ENCODE assay signal across 22 mouse cellular contexts in the genomic region with DNA sequence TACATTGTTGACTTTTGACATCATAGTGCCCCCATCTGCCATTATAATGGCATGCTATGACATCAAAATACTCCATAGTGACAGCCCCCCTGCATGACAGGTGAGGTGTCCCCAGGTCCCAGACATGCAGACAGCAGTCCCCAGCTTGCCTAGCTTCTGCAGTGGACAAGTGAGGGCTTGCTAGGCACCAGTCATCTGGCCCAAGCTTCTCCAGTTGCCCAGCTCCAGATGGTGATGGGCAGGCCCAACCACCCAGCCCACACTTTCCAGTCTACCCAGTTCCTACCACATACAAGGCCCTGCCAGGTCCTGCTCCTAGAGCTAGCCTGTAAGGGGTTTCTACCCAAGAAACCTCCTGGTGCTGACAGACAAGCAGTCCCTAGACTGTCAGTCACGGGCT. TPM values are rescaled to one million over a fixed set of nuclear protein-coding genes. Genes with fewer than 3 reads are reported as not detected.
DNase-seq lines count a peak whose midpoint lies in the region; ATAC-seq lines count a peak whose summit lies in the region.
"Had no signal": no experiment of that assay in that cellular context is flagged by ENCODE, and none has a peak within 500 bp of the region (broad histone marks: within the 10 kb centered on the region; RNA-seq: fewer than 3 reads in every experiment).

No protein-coding gene starts in this region.

- no peak for ATAC-seq in intestine, embryonic 15.5 days
- ATAC-seq: activated CD4-positive, CD25-positive, alpha-beta regulatory T cell, adult 4 months; forebrain, embryonic 13.5 days; forebrain, embryonic 15.5 days; forebrain, postnatal 0 days; Patski had no signal

- H3K27ac ChIP-seq in heart, embryonic 10.5 days: no peak overlapping the region
- no peak overlapping the region for H3K27ac ChIP-seq in intestine, embryonic 15.5 days
- H3K27ac ChIP-seq: embryonic facial prominence, embryonic 10.5 days; embryonic facial prominence, embryonic 12.5 days; forebrain, embryonic 13.5 days; forebrain, embryonic 15.5 days had no signal

- H3K4me3 ChIP-seq in heart, embryonic 10.5 days: no peak overlapping the region
- H3K4me3 ChIP-seq in intestine, embryonic 15.5 days (replicated peaks): no peak overlapping the region
- H3K4me3 ChIP-seq: embryonic facial prominence, embryonic 10.5 days; embryonic facial prominence, embryonic 12.5 days; forebrain, embryonic 13.5 days; forebrain, embryonic 15.5 days had no signal

- H3K9ac ChIP-seq in intestine, embryonic 15.5 days: no peak overlapping the region
- H3K9ac ChIP-seq: embryonic facial prominence, embryonic 12.5 days; forebrain, embryonic 13.5 days; forebrain, embryonic 15.5 days; forebrain, postnatal 0 days had no signal

- H3K9me3 ChIP-seq in heart, embryonic 10.5 days: no peaks in the 10 kb centered on the region
- H3K9me3 ChIP-seq in intestine, embryonic 15.5 days: no peaks in the 10 kb centered on the region
- H3K9me3 ChIP-seq: embryonic facial prominence, embryonic 10.5 days; forebrain, embryonic 13.5 days; forebrain, embryonic 15.5 days had no signal

- no peaks in the 10 kb centered on the region for H3K36me3 ChIP-seq in heart, embryonic 10.5 days
- H3K36me3 ChIP-seq in intestine, embryonic 15.5 days: no peaks in the 10 kb centered on the region
- H3K36me3 ChIP-seq: embryonic facial prominence, embryonic 10.5 days; embryonic facial prominence, embryonic 12.5 days; forebrain, embryonic 15.5 days had no signal

- peaks cover 5% of the 10 kb centered on the region; the same call in 1 of the 2 replicates for H3K27me3 ChIP-seq in heart, embryonic 10.5 days (ENCODE audit: insufficient read depth, poor library complexity, severe bottlenecking)
- H3K27me3 ChIP-seq in intestine, embryonic 15.5 days (replicated peaks): no peaks in the 10 kb centered on the region
- H3K27me3 ChIP-seq: embryonic facial prominence, embryonic 12.5 days; forebrain, embryonic 15.5 days had no signal

- no peaks in the 10 kb centered on the region for H3K4me1 ChIP-seq in heart, embryonic 10.5 days
- no peaks in the 10 kb centered on the region for H3K4me1 ChIP-seq in intestine, embryonic 15.5 days (replicated peaks)
- H3K4me1 ChIP-seq: embryonic facial prominence, embryonic 10.5 days; embryonic facial prominence, embryonic 12.5 days; forebrain, embryonic 13.5 days had no signal

- WGBS in heart, embryonic 10.5 days: 73% methylated on average over 1 of the region's 1 CpGs
- WGBS in intestine, embryonic 15.5 days: 79% methylated on average over 1 of the region's 1 CpGs

- peak; percentile 51 for DNase-seq in heart, embryonic 10.5 days (ENCODE audit: low spot score)
- DNase-seq in heart, adult 18-20 months: no peak
- peak; percentile 3 for DNase-seq in thymus, postnatal 4 days
- no peak for DNase-seq in thymus, postnatal 25 days
- DNase-seq: adrenal gland, adult 8-10 months; adrenal gland, postnatal 14 days; adrenal gland, postnatal 36 days; cerebellum, adult 11-12 months; cerebellum, adult 2 months; cerebellum, adult 9-10 months; cerebellum, postnatal 10 days; cerebellum, postnatal 25 days; forebrain, postnatal 0 days had no signal

- no peak overlapping the region for H3K4me2 ChIP-seq in intestine, embryonic 15.5 days (replicated peaks)
- H3K4me2 ChIP-seq: embryonic facial prominence, embryonic 12.5 days; forebrain, embryonic 13.5 days; forebrain, embryonic 15.5 days had no signal

RNA-seq across cellular contexts. Expression of a gene that starts 21.6 kb away (rescaled TPM):
- polyA plus RNA-seq in heart, embryonic 10.5 days (2016; fragmentation: Nextera tagmentation; extraction: Ambion mirVana): 0.14 TPM in 1 of 2 replicates, not detected in the other
- under 1 TPM; 0.07 to 0.46 TPM for total RNA-seq in heart, adult 18-20 months (2021)
- 0.09 and 0.11 TPM in 2 replicates for polyA plus RNA-seq in intestine, embryonic 15.5 days (2015; fragmentation: Nextera tagmentation; extraction: Ambion mirVana)
- total RNA-seq: forebrain, postnatal 0 days had no signal
- polyA plus RNA-seq: C2C12; cerebellum, adult 2 months; embryonic facial prominence, embryonic 10.5 days; embryonic facial prominence, embryonic 12.5 days; forebrain, embryonic 11.5 days; forebrain, embryonic 13.5 days; forebrain, embryonic 15.5 days; forebrain, postnatal 0 days; Patski had no signal

RNA-seq across cellular contexts. Expression of a gene that starts 26.7 kb away (rescaled TPM):
- polyA plus RNA-seq in heart, embryonic 10.5 days (2016; fragmentation: Nextera tagmentation; extraction: Ambion mirVana): 69.7 and 84.1 TPM in 2 replicates
- 10 to 100 TPM; 11.1 to 12.3 TPM for total RNA-seq in heart, adult 18-20 months (2021)
- 45.1 and 49.1 TPM in 2 replicates for polyA plus RNA-seq in intestine, embryonic 15.5 days (2015; fragmentation: Nextera tagmentation; extraction: Ambion mirVana)

RNA-seq across cellular contexts. Expression of a gene that starts 43.6 kb away (rescaled TPM):
- 40.8 and 42.4 TPM in 2 replicates for polyA plus RNA-seq in heart, embryonic 10.5 days (2016; fragmentation: Nextera tagmentation; extraction: Ambion mirVana)
- total RNA-seq in heart, adult 18-20 months (2021): 10 to 100 TPM; 19.2 to 19.3 TPM
- polyA plus RNA-seq in intestine, embryonic 15.5 days (2015; fragmentation: Nextera tagmentation; extraction: Ambion mirVana): 52.8 and 53.5 TPM in 2 replicates

RNA-seq across cellular contexts. Expression of a gene that starts 47.8 kb away (rescaled TPM):
- 21.3 and 26.3 TPM in 2 replicates for polyA plus RNA-seq in heart, embryonic 10.5 days (2016; fragmentation: Nextera tagmentation; extraction: Ambion mirVana)
- 1 to 10 TPM; 5.6 TPM for total RNA-seq in heart, adult 18-20 months (2021)
- polyA plus RNA-seq in intestine, embryonic 15.5 days (2015; fragmentation: Nextera tagmentation; extraction: Ambion mirVana): 30.8 and 36.6 TPM in 2 replicates

Comparison
In these comparisons a context has a peak if more than half of its experiments do, and no peak if none do; other contexts are left out.
1. DNase-seq: peak in heart, embryonic 10.5 days (single experiment) and thymus, postnatal 4 days (single experiment); none in heart, adult 18-20 months (0 of 2) and thymus, postnatal 25 days (single experiment).